Mouse (Mus musculus) heart, postnatal 0 days (tissue): ENCODE results near the gene Dnal4.

ENCODE experiments used
- CTCF ChIP-seq: IDR thresholded peaks from 2 replicates; pipeline ENCODE4 v1.5.1; 2016; ENCODE audit warnings: antibody characterized with exemption, control low read depth, low read depth
- EP300 ChIP-seq: IDR thresholded peaks from 2 replicates; pipeline ENCODE4 v1.6.1; 2016; ENCODE audit warnings: antibody characterized with exemption, low read depth

- TF ChIP-seq CTCF (no peak), EP300 (no peak)
Observed at GRCm38 (mm10) chr15:79750266-79750665, 27.4 kb downstream of the Dnal4 start.
